Mouse (Mus musculus): Measurements from ENCODE around the gene Tbx19. TPM values are rescaled to one million over a fixed set of nuclear protein-coding genes. Genes with fewer than 3 reads are reported as not detected.

Tbx19 gene
- not detected in 2 replicates for polyA plus RNA-seq (2016; fragmentation: Nextera tagmentation; extraction: Ambion mirVana)

- no peaks in the 10 kb centered on the region for H3K9me3 ChIP-seq (replicated peaks)
- no peak within 1 kb of the TSS for H3K9ac ChIP-seq
- H3K4me3 ChIP-seq = no peak within 1 kb of the TSS
- H3K4me1 ChIP-seq (replicated peaks) = no peaks in the 10 kb centered on the region
- WGBS = 76% methylated on average over 8 of the region's 8 CpGs
- no peak for ATAC-seq (ENCODE audit: insufficient number of reproducible peaks, low FRiP score)
- no peak within 1 kb of the TSS for H3K27ac ChIP-seq (ENCODE audit: poor library complexity, severe bottlenecking)
- no peak within 1 kb of the TSS for H3K4me2 ChIP-seq
- no peaks in the 10 kb centered on the region for H3K36me3 ChIP-seq
- no peaks in the 10 kb centered on the region for H3K27me3 ChIP-seq (replicated peaks)
Observed at GRCm38 (mm10) chr1:165160723-165161405, at the start of gene Tbx19. Gene Tbx19 (minus strand): TSS chr1:165160773.

GRCm38 (mm10) chr1:165205591-165205990, 45.0 kb upstream of the Tbx19 start:
- no peak overlapping the region for H3K9ac ChIP-seq
- no peak for ATAC-seq (ENCODE audit: insufficient number of reproducible peaks, low FRiP score)
- H3K4me3 ChIP-seq = no peak overlapping the region
- H3K27ac ChIP-seq (ENCODE audit: poor library complexity, severe bottlenecking) = no peak overlapping the region
- 6% methylated on average over 2 of the region's 2 CpGs for WGBS
- no peaks in the 10 kb centered on the region for H3K27me3 ChIP-seq (replicated peaks)
- H3K36me3 ChIP-seq = no peaks in the 10 kb centered on the region
- H3K4me2 ChIP-seq = no peak overlapping the region
- H3K9me3 ChIP-seq (replicated peaks) = no peaks in the 10 kb centered on the region
- H3K4me1 ChIP-seq (replicated peaks) = peaks cover 10% of the 10 kb centered on the region

DNA sequence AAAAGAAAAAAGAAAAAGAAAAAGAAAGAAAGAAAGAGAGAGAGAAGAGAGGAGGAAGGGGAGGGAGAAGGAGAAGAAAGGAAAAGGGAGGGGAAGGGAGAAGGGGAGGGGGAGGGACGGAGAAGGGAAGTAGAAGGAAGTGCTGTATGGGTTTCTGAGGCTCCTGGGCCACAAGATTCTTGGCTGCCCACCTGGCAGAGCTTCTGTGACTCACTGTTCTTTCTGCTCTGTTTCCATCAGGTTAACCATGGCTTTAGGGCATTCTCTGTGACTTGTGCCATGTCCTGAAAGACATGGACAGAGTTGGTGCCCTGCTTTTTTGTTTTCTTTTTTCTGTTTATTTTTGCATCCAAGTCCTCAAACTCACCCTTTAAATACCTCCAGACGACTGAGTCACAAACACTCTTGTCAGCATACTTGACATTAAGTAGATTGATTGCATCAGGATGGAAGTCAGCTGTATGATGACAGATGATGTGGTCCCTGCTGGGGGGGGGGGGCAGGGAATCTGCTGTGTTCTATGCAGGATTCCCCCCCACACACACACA, 43.0 kb upstream of the Tbx19 start:
- Histone ChIP-seq H3K9me3 (replicated peaks) (no peaks in the 10 kb centered on the region), H3K36me3 (no peaks in the 10 kb centered on the region), H3K4me1 (replicated peaks) (peaks cover 10% of the 10 kb centered on the region), H3K27me3 (replicated peaks) (no peaks in the 10 kb centered on the region), H3K9ac (no peak overlapping the region), H3K4me2 (no peak overlapping the region), H3K27ac (ENCODE audit: poor library complexity, severe bottlenecking) (no peak overlapping the region), H3K4me3 (no peak overlapping the region)
- WGBS = 48% methylated on average over 2 of the region's 2 CpGs
- ATAC-seq (ENCODE audit: insufficient number of reproducible peaks, low FRiP score) = no peak

DNA sequence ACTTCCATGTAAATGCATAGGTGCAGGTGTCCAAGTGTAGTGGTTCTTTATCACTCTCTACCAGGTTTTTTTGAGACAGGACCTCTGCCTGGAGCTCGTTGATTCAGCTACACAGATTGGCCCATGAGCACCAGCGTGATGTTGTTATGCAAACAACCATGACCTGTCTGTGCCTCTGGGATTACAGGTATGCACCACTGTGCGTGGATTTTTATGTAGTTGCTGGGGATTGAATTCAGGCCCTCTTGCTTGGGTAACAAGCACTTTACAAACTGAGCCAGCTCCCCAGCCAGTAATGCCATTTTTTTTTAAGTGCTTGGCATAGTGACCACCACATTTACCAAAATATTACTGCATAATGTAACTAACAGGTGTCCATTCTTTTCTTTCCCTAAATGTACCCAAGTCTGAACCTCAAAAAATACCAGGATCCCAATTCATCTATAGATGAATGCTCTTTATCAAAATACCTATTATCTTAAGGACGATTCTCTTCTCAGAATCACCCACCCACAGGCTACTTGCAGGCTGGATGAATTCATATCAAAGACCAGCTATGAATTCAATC, 41.0 kb upstream of the Tbx19 start:
- Histone ChIP-seq H3K9me3 (replicated peaks) (no peaks in the 10 kb centered on the region), H3K36me3 (no peaks in the 10 kb centered on the region), H3K9ac (no peak overlapping the region), H3K4me3 (no peak overlapping the region), H3K4me2 (no peak overlapping the region), H3K27ac (ENCODE audit: poor library complexity, severe bottlenecking) (no peak overlapping the region), H3K27me3 (replicated peaks) (no peaks in the 10 kb centered on the region), H3K4me1 (replicated peaks) (peaks cover 15% of the 10 kb centered on the region)
- WGBS = 80% methylated on average over 4 of the region's 4 CpGs
- ATAC-seq (ENCODE audit: insufficient number of reproducible peaks, low FRiP score) = no peak

GRCm38 (mm10) chr1:165200748-165201147, 40.2 kb upstream of the Tbx19 start:
- ATAC-seq (ENCODE audit: insufficient number of reproducible peaks, low FRiP score) = no peak
- Histone ChIP-seq H3K27me3 (replicated peaks) (no peaks in the 10 kb centered on the region), H3K4me1 (replicated peaks) (peaks cover 9% of the 10 kb centered on the region), H3K9ac (no peak overlapping the region), H3K4me3 (no peak overlapping the region), H3K36me3 (no peaks in the 10 kb centered on the region), H3K27ac (ENCODE audit: poor library complexity, severe bottlenecking) (no peak overlapping the region), H3K4me2 (no peak overlapping the region), H3K9me3 (replicated peaks) (no peaks in the 10 kb centered on the region)
- 79% methylated on average over 8 of the region's 8 CpGs for WGBS

DNA sequence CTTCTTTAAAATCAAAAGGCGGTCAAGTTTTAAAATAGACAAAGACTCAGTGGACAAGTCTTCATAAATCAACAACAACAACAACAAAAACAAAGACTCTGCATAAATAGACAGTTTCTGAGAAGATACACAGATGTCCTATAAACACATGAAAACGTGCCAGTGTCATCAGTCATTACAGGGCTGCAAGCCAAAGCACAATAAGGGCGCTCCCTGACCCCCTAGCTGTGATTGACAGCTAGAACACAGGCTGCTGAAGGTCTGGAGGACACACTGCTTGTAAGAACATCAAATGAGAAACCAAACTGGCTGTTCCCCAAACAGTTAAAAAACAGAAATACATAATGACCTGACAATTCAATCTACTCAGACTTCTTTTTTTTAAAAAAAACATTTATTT, 39.1 kb upstream of the Tbx19 start:
- H3K36me3 ChIP-seq = no peaks in the 10 kb centered on the region
- peaks cover 5% of the 10 kb centered on the region; the same call in 1 of the 2 replicates for H3K4me1 ChIP-seq (replicated peaks)
- ATAC-seq (ENCODE audit: insufficient number of reproducible peaks, low FRiP score) = no peak
- no peak overlapping the region for H3K27ac ChIP-seq (ENCODE audit: poor library complexity, severe bottlenecking)
- H3K9ac ChIP-seq = no peak overlapping the region
- H3K9me3 ChIP-seq (replicated peaks) = no peaks in the 10 kb centered on the region
- 77% methylated on average over 3 of the region's 3 CpGs for WGBS
- no peak overlapping the region for H3K4me3 ChIP-seq
- no peaks in the 10 kb centered on the region for H3K27me3 ChIP-seq (replicated peaks)
- no peak overlapping the region for H3K4me2 ChIP-seq

- no peak overlapping the region for H3K4me3 ChIP-seq
- no peak for ATAC-seq (ENCODE audit: insufficient number of reproducible peaks, low FRiP score)
- H3K27me3 ChIP-seq (replicated peaks) = no peaks in the 10 kb centered on the region
- WGBS = 53% methylated on average over 1 of the region's 1 CpGs
- no peaks in the 10 kb centered on the region for H3K9me3 ChIP-seq (replicated peaks)
- no peaks in the 10 kb centered on the region for H3K36me3 ChIP-seq
- H3K4me1 ChIP-seq (replicated peaks) = peaks cover 5% of the 10 kb centered on the region; the same call in 1 of the 2 replicates
- no peak overlapping the region for H3K9ac ChIP-seq
- no peak overlapping the region for H3K27ac ChIP-seq (ENCODE audit: poor library complexity, severe bottlenecking)
- no peak overlapping the region for H3K4me2 ChIP-seq
Observed at GRCm38 (mm10) chr1:165198951-165199350, 38.4 kb upstream of the Tbx19 start.

DNA sequence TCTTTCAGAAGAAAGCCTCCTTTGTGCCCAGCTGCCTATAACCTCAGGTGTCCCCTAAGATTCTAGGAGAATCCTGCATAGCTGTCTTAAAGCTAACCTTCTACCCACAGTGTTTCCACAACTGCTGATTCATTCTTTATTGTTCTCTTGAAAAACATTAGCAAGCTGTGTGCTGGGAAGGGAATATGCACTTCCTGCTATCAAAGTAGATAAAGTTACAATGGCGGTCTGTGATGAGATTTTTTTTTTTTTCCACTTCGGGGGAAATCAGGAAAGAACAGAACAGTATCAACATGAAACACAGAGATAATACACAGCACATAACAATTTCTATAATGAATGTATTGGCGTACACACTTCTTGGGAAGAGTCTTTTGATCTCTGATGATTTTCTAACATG, 37.3 kb upstream of the Tbx19 start:
- no peak for ATAC-seq (ENCODE audit: insufficient number of reproducible peaks, low FRiP score)
- Histone ChIP-seq H3K4me2 (no peak overlapping the region), H3K9ac (no peak overlapping the region), H3K27ac (ENCODE audit: poor library complexity, severe bottlenecking) (0 out of 2 replicates have a peak overlapping the region, but pooled peaks have one; percentile 6), H3K9me3 (replicated peaks) (no peaks in the 10 kb centered on the region), H3K36me3 (no peaks in the 10 kb centered on the region), H3K27me3 (replicated peaks) (no peaks in the 10 kb centered on the region), H3K4me1 (replicated peaks) (peaks cover 8% of the 10 kb centered on the region), H3K4me3 (no peak overlapping the region)
- 41% methylated on average over 3 of the region's 3 CpGs for WGBS

DNA sequence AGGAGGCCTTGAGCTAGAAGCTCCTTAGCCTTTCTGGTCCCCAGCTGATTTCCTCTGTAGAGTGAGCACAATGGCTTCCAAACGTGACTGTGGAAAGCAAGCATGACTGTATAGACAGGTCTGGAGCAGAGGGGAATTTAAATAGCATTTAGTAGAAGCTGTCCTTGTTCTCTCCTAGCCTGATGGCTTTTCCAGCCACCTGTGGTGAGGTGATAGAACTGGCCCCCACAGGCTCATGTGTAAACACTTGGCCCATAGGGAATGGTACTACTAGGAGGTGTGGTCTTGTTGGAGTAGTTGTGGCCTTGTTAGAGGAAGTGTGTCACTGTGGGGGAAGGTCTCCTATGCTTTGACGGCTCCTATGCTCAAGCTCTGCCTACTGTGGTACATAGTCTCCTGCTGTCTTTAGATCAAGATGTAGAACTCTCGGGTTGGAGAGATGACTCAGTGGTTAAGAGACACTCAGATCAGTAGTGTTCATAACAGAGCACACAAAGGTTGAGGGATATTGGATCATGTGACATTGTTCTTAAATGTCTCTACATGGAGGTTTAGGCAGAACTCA, 34.9 kb upstream of the Tbx19 start:
- peaks cover 15% of the 10 kb centered on the region for H3K4me1 ChIP-seq (replicated peaks)
- H3K4me2 ChIP-seq = no peak overlapping the region; the same call in 1 of the 2 replicates
- H3K36me3 ChIP-seq = no peaks in the 10 kb centered on the region
- no peak overlapping the region for H3K4me3 ChIP-seq
- no peak overlapping the region for H3K27ac ChIP-seq (ENCODE audit: poor library complexity, severe bottlenecking)
- no peak overlapping the region for H3K9ac ChIP-seq
- 59% methylated on average over 3 of the region's 3 CpGs for WGBS
- no peak for ATAC-seq (ENCODE audit: insufficient number of reproducible peaks, low FRiP score)
- H3K27me3 ChIP-seq (replicated peaks) = no peaks in the 10 kb centered on the region
- no peaks in the 10 kb centered on the region for H3K9me3 ChIP-seq (replicated peaks)

DNA sequence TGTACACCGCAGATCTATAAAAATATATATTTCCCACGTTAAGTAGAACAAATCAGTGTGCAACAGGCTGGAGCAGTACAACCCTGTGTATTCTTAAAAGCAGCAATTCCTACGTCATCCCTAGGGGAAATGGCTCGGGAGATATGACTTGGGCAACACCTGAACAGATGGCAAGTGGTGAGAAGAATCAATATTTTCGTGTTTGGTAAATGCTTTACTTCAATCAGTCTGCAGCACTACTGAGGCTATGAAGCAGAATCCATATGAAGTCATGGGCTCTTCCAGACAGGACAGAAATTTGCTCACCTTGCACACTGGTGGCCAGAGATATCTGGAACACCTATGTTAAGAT, 34.1 kb upstream of the Tbx19 start:
- Histone ChIP-seq H3K27me3 (replicated peaks) (no peaks in the 10 kb centered on the region), H3K9me3 (replicated peaks) (no peaks in the 10 kb centered on the region), H3K4me3 (peak overlapping the region; percentile 65), H3K4me1 (replicated peaks) (peaks cover 16% of the 10 kb centered on the region), H3K27ac (ENCODE audit: poor library complexity, severe bottlenecking) (peak overlapping the region; percentile 82; the same call in 1 of the 2 replicates), H3K36me3 (no peaks in the 10 kb centered on the region), H3K4me2 (peak overlapping the region; percentile 73), H3K9ac (peak overlapping the region; percentile 85; the same call in 1 of the 2 replicates)
- WGBS = 12% methylated on average over 5 of the region's 5 CpGs
- no peak for ATAC-seq (ENCODE audit: insufficient number of reproducible peaks, low FRiP score)

GRCm38 (mm10) chr1:165193880-165194661, 33.5 kb upstream of the Tbx19 start, which contains the start of gene Sft2d2:
Gene Sft2d2 (minus strand): TSS chr1:165194438.
- H3K4me1 ChIP-seq (replicated peaks) = peaks cover 22% of the 10 kb centered on the region
- peak within 1 kb of the TSS; percentile 82 for H3K27ac ChIP-seq (ENCODE audit: poor library complexity, severe bottlenecking)
- peak within 1 kb of the TSS; percentile 73 for H3K4me2 ChIP-seq
- no peaks in the 10 kb centered on the region for H3K9me3 ChIP-seq (replicated peaks)
- peak; percentile 96 for ATAC-seq (ENCODE audit: insufficient number of reproducible peaks, low FRiP score)
- WGBS = under 1% methylated on average over 69 of the region's 69 CpGs
- H3K4me3 ChIP-seq = peak within 1 kb of the TSS; percentile 65
- no peaks in the 10 kb centered on the region for H3K36me3 ChIP-seq
- peak within 1 kb of the TSS; percentile 85 for H3K9ac ChIP-seq
- H3K27me3 ChIP-seq (replicated peaks) = no peaks in the 10 kb centered on the region
